Mouse (Mus musculus) hindbrain, embryonic 13.5 days (tissue): Measurements from ENCODE around the gene Creb3l1. TPM values are rescaled to one million over a fixed set of nuclear protein-coding genes. Genes with fewer than 3 reads are reported as not detected.

Experiments used
- ATAC-seq: fragments of 200-750 bp; cut with Nextera tagmentation; 2 replicates; pipeline ENCODE4 v1.8.0; 2017; ENCODE audit warnings: moderate TSS enrichment; ENCODE audit not compliant: low FRiP score
- H3K27ac ChIP-seq: fragments of 300-500 bp; sonication (generic); 2 replicates; pipeline ENCODE4 v1.5.1; 2015; ENCODE audit warnings: inconsistent platforms, mild to moderate bottlenecking, moderate library complexity
- H3K27me3 ChIP-seq: fragments of 300-500 bp; sonication (generic); 2 replicates; pipeline ENCODE4 v1.6.1; 2015; ENCODE audit warnings: mild to moderate bottlenecking, inconsistent platforms
- H3K36me3 ChIP-seq: fragments of 300-500 bp; sonication (generic); 2 replicates; pipeline ENCODE4 v1.6.1; 2015; ENCODE audit warnings: mild to moderate bottlenecking, inconsistent platforms
- H3K4me1 ChIP-seq: fragments of 300-500 bp; sonication (generic); replicated peaks from 2 replicates; pipeline ENCODE4 v1.6.1; 2015; ENCODE audit warnings: inconsistent platforms
- H3K4me2 ChIP-seq: fragments of 300-500 bp; sonication (generic); 2 replicates; pipeline ENCODE4 v1.6.1; 2015; ENCODE audit warnings: inconsistent platforms, mild to moderate bottlenecking, moderate library complexity
- H3K4me3 ChIP-seq: fragments of 300-500 bp; sonication (generic); 2 replicates; pipeline ENCODE4 v1.5.1; 2015; ENCODE audit warnings: mild to moderate bottlenecking, inconsistent platforms
- H3K9ac ChIP-seq: fragments of 300-500 bp; sonication (generic); 2 replicates; pipeline ENCODE4 v1.6.1; 2015; ENCODE audit warnings: mild to moderate bottlenecking, inconsistent platforms
- H3K9me3 ChIP-seq: fragments of 300-500 bp; sonication (generic); 2 replicates; pipeline ENCODE4 v1.6.1; 2016; ENCODE audit warnings: inconsistent platforms
- WGBS: fragments of 180-500 bp; shearing (Covaris S2); methylation state at CpG from one replicate; pipeline ENCODE4 v1.1.7; 2015; 5-methylcytosine and 5-hydroxymethylcytosine counted together
- polyA plus RNA-seq: library from polyadenylated mRNA; unstranded; fragments of >200 nt; fragmentation: Nextera tagmentation; extraction: Ambion mirVana; gene quantifications from 2 replicates; pipeline ENCODE4 v1.2.1, GENCODE M21; 2015

The Creb3l1 gene
- polyA plus RNA-seq, 1 experiment from 2014 or later: 1.3 TPM

DNA sequence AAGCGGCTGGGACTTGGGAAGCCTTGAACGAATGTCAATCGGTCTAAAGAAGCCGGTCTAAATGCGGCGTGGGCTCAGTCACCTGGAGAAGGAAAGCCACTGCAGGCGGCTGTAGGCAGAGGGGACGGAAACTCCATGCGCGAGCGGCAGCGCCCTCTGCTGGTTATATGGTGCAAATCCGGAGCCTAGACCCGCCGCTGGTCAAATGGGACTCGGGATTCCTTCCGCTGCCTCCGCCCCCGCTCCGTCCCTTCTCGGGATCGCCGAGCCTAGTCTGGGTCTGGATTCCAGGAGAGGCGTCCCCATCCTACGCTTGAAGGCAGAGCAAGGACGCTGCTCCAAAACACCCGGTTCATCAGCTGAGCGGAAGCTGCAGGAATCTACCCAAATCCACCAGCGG, 34.2 kb upstream of the Creb3l1 start:
- H3K4me2 ChIP-seq: peak overlapping the region; percentile 94
- no peaks in the 10 kb centered on the region for H3K36me3 ChIP-seq
- H3K27me3 ChIP-seq: peaks cover 58% of the 10 kb centered on the region
- peak overlapping the region; percentile 93; the same call in 1 of the 2 replicates for H3K27ac ChIP-seq
- peaks cover 23% of the 10 kb centered on the region for H3K4me1 ChIP-seq
- 0% methylated on average over 29 of the region's 29 CpGs for WGBS
- no peaks in the 10 kb centered on the region for H3K9me3 ChIP-seq
- ATAC-seq: peak; percentile 62
- H3K9ac ChIP-seq: peak overlapping the region; percentile 90
- H3K4me3 ChIP-seq: peak overlapping the region; percentile 73

DNA sequence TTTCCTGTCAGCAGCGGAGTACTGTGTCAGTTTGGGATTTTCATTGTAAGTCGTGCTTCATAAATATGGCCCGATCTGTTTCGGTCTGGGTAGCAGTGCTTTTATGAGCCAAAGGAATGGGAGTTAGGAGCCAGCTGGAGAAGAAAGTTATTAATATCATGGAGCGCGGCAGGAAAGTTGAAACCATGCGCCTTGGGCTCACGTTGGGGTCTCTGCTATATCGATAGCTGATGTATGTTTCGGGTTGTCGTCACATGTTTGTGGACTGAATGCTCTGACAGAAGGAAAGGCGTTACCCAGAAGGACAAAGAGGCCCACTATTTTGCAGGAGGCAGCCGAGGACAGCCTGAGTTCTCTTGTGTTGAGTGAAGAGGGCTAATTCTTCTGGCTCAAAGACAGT, 32.5 kb upstream of the Creb3l1 start:
- Histone ChIP-seq H3K9ac (no peak overlapping the region), H3K9me3 (no peaks in the 10 kb centered on the region), H3K4me1 (peaks cover 23% of the 10 kb centered on the region), H3K4me3 (no peak overlapping the region), H3K36me3 (no peaks in the 10 kb centered on the region), H3K27ac (no peak overlapping the region), H3K4me2 (no peak overlapping the region), H3K27me3 (peaks cover 68% of the 10 kb centered on the region)
- 79% methylated on average over 13 of the region's 13 CpGs for WGBS
- ATAC-seq: no peak

DNA sequence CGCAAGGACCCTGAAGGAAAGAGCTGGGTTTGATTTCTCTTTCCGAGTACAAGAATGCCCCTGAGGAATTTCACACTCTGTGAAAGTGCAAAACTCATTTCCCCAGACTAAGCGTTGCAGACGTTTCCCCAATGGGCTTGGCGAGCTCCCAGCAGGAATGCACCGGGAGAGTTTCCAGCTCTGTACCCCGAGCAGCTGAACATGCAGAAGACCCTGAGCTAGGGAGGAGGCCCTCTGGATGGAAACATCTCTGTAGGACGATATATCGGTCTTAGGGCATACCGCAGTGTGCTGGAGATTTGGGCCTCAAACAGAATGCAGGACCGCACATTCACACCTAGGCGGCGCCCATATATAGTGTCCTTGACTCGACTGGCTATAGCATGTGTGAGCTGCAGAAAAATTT, 31.5 kb upstream of the Creb3l1 start:
- 3% methylated on average over 14 of the region's 14 CpGs for WGBS
- H3K36me3 ChIP-seq: no peaks in the 10 kb centered on the region
- H3K27ac ChIP-seq: peak overlapping the region; percentile 35; the same call in 1 of the 2 replicates
- ATAC-seq: no peak
- peaks cover 62% of the 10 kb centered on the region for H3K27me3 ChIP-seq
- H3K4me2 ChIP-seq: peak overlapping the region; percentile 71
- H3K4me3 ChIP-seq: peak overlapping the region; percentile 37
- peak overlapping the region; percentile 60; the same call in 1 of the 2 replicates for H3K9ac ChIP-seq
- H3K4me1 ChIP-seq: peaks cover 23% of the 10 kb centered on the region
- H3K9me3 ChIP-seq: no peaks in the 10 kb centered on the region

DNA sequence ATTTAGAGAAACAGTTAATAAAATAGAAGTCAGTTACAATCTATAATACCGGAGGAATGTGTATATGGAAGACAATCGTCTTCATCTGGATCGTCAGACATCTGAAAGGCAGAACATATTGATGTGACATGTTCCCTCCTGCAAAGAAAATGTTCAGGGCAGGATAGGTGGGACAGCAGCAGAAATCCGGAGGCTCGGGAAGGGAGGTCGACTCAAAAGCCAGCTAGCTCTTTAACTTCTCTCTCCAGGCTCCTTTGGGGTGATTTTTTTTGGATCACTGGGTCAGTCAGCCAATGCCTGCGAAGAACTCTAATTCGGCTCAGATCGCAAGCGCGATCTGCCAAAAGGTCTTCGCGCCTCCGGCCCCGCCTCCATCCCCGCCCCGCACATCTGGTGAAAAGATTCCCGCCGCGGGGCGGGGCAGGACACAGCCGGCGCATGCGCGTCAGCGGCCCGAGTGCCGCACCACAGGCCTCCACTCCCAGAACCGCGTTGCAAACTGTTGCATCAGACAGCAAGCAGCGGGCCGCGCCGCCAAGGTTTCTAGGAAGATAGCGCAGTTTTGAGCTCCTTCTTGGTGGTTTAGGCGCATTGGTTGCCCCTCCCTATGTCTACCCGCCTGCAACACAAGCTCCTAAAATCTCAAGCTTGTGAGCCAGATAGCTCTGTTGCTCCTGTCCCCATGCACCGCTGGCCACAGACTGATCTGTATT, 31.0 kb upstream of the Creb3l1 start:
- Histone ChIP-seq H3K9ac (peak overlapping the region; percentile 60; the same call in 1 of the 2 replicates), H3K4me3 (peak overlapping the region; percentile 37), H3K9me3 (no peaks in the 10 kb centered on the region), H3K4me1 (peaks cover 22% of the 10 kb centered on the region), H3K36me3 (no peaks in the 10 kb centered on the region), H3K27me3 (peaks cover 57% of the 10 kb centered on the region), H3K27ac (peak overlapping the region; percentile 35; the same call in 1 of the 2 replicates), H3K4me2 (peak overlapping the region; percentile 71)
- WGBS: 4% methylated on average over 38 of the region's 38 CpGs
- no peak for ATAC-seq

DNA sequence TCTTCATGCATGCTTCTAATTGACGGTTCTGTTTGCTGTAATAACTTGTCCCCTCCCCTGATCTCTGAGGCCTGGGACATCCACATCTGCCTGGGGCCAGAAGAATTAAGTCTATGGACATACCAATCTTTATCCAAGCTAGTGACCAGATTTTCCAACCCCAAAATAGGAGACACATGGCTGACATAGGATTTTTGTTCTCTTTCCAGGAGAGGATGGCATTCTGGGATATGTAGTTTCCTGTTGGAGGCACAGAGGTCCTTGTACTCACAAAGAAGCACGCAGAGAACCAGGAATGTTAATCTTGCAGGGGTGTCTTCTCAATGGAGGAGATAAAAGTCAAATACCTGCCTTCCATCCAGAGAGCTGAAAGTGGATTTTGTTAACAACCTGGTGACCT, 28.5 kb upstream of the Creb3l1 start:
- WGBS: 57% methylated on average over 2 of the region's 2 CpGs
- no peak for ATAC-seq
- no peak overlapping the region for H3K4me3 ChIP-seq
- peaks cover 60% of the 10 kb centered on the region for H3K27me3 ChIP-seq
- no peak overlapping the region for H3K9ac ChIP-seq
- peaks cover 11% of the 10 kb centered on the region for H3K4me1 ChIP-seq
- H3K9me3 ChIP-seq: no peaks in the 10 kb centered on the region
- H3K4me2 ChIP-seq: no peak overlapping the region
- no peaks in the 10 kb centered on the region for H3K36me3 ChIP-seq
- H3K27ac ChIP-seq: no peak overlapping the region

DNA sequence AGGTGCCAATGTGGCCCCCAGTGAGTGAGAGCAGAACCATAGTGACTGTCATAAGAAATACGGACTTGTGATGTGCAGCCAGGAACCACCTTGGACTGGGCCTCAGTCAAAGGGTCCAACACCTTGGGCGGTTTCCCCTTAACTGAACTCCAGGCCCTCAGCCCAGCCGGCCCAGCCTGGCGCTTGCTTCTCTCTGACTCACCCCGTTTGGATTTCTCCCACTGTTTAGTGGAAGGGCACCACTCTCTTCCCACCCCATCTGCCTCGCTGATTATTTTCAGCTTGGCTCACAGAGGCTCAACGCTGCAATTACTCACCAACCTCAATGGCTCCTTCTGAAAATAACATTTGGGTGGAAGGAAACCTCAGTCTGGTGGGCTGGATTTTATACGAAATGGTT, 27.9 kb upstream of the Creb3l1 start:
- WGBS: 79% methylated on average over 8 of the region's 8 CpGs
- no peaks in the 10 kb centered on the region for H3K9me3 ChIP-seq

DNA sequence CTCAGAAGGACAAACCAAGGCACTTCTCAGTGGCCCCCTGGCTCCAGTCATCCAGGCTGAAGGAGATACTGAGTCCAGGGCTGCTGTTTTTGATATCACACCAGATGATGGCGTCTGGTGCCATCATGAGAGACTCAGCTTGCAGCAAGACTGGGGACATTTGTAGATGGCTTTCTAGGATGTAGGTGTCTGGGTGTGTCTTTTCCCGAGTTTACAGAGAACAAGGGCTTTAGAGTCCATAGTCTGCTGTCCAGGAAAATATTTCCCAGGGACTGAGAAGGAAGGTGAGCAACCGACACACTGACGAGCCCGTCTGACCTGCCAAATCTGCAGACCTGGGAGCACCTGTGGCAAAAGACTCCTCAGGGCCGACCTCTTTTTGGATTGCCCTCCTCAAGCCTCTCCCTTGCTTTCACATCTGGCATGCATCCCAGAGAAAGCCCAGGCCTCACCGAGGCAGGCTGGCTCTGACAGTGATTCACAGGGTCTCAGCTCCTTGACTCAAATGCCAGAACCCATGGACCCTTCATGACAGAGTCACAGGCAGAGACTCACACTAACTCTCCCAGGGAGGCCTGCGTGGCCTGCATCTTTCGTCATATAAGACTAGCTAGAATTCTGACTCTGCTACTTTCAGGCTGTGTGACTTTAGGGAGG, 23.9 kb upstream of the Creb3l1 start:
- Histone ChIP-seq H3K4me2 (no peak overlapping the region), H3K27me3 (peaks cover 22% of the 10 kb centered on the region), H3K27ac (no peak overlapping the region), H3K4me3 (no peak overlapping the region), H3K4me1 (no peaks in the 10 kb centered on the region; the same call in 1 of the 2 replicates), H3K9ac (no peak overlapping the region), H3K9me3 (no peaks in the 10 kb centered on the region), H3K36me3 (no peaks in the 10 kb centered on the region)
- WGBS: 78% methylated on average over 9 of the region's 9 CpGs
- no peak for ATAC-seq

More for the DNA sequence above, 27.9 kb upstream of the Creb3l1 start:
- no peak for ATAC-seq
- Histone ChIP-seq H3K36me3 (no peaks in the 10 kb centered on the region), H3K27me3 (peaks cover 58% of the 10 kb centered on the region), H3K4me2 (no peak overlapping the region), H3K9ac (no peak overlapping the region), H3K4me3 (no peak overlapping the region), H3K4me1 (peaks cover 11% of the 10 kb centered on the region), H3K27ac (no peak overlapping the region)

DNA sequence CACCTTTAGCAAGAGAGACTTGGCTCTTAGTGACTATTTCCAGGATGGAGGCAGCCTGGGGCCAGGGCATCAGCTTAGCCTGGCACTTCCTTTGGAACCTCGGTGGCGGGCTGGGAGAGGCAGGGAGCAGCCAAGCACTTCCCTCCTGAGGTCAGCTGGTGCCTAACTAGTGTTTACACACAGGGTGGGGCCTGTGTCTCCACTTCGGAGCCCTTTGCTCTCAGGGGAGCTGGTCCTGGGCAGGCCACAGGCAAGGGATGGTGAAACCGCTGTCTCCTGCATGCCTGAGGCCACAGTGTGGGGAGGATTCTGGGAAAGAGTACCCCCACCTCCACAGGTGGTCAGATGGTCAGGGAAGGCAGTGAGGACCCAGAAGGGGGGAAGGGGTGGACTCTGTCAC, 23.3 kb upstream of the Creb3l1 start:
- WGBS: 36% methylated on average over 4 of the region's 4 CpGs
- ATAC-seq: no peak

DNA sequence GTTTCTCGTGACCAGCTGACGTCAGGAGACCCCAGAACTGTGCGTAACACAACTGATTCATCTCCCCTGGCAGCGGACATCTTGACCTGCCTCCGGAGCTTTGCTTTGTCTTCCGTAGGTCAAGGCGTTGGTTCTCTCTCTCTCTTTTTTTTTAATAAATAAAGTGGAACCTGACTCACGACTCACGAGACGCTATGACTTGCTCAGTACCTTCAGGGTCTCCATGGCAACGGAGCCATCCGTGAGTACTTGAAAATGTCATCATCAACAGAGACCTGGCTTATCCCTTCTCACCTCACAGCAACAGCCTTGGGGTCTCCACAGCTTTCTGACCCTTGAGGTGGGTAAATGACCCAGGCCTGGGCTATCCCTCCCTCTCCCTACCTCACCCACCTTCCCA, 19.0 kb upstream of the Creb3l1 start:
- Histone ChIP-seq H3K27ac (no peak overlapping the region), H3K9ac (no peak overlapping the region), H3K36me3 (no peaks in the 10 kb centered on the region), H3K27me3 (0 out of 2 replicates have a peak, but pooled peaks cover 3% of the 10 kb centered on the region), H3K9me3 (no peaks in the 10 kb centered on the region), H3K4me2 (no peak overlapping the region), H3K4me3 (no peak overlapping the region), H3K4me1 (no peaks in the 10 kb centered on the region; the same call in 1 of the 2 replicates)
- no peak for ATAC-seq
- WGBS: 80% methylated on average over 12 of the region's 12 CpGs

More for the DNA sequence above, 23.3 kb upstream of the Creb3l1 start:
- H3K4me3 ChIP-seq: no peak overlapping the region
- peaks cover 17% of the 10 kb centered on the region for H3K27me3 ChIP-seq
- no peak overlapping the region for H3K4me2 ChIP-seq
- H3K9me3 ChIP-seq: no peaks in the 10 kb centered on the region
- H3K36me3 ChIP-seq: no peaks in the 10 kb centered on the region
- H3K4me1 ChIP-seq: no peaks in the 10 kb centered on the region; the same call in 1 of the 2 replicates
- H3K27ac ChIP-seq: no peak overlapping the region
- H3K9ac ChIP-seq: no peak overlapping the region

DNA sequence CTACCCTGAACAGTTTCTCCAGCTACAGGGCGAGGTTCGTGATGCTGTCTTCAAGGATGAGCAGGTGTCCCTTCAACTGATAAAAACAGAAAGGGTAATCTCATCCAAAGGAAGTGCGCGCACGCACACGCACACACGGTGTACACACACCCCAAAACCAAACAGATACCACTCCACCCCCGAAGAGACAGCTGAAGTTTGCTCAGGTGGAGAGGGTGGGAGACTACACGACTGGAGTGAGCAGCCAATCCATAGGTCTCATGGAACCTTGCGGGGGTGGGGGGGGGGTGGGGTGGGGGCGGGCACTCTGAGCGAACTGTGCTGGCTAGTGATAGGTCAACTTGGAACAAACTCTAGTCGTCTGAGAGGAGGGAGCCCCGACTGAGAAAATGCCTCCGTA, 17.2 kb upstream of the Creb3l1 start:
- Histone ChIP-seq H3K4me1 (no peaks in the 10 kb centered on the region; the same call in 1 of the 2 replicates), H3K4me2 (no peak overlapping the region), H3K36me3 (no peaks in the 10 kb centered on the region), H3K9me3 (no peaks in the 10 kb centered on the region), H3K27ac (no peak overlapping the region), H3K27me3 (no peaks in the 10 kb centered on the region), H3K4me3 (no peak overlapping the region), H3K9ac (no peak overlapping the region)
- 81% methylated on average over 15 of the region's 15 CpGs for WGBS
- no peak for ATAC-seq

DNA sequence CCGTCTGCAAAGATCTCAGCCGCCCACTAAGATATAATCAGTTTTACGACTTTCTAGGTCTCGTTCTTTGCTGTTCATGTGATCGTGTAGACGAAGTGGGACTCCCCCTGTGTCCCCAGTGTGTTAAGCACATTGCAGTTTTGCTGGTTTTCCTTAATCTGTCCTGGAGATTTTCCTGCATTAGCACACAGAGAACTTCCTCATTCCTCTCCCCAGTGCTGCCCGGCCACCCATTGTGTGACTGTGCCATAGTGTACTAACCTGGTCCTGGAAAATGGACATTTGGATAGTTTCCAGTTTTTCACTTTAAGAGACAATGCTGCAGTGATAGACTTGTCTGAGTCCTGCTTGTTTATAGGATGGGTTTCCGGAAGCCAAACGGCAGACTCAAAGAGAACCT, 10.0 kb upstream of the Creb3l1 start:
- ATAC-seq: no peak
- Histone ChIP-seq H3K4me3 (no peak overlapping the region), H3K4me2 (no peak overlapping the region), H3K36me3 (no peaks in the 10 kb centered on the region), H3K27ac (no peak overlapping the region), H3K4me1 (peaks cover 7% of the 10 kb centered on the region; the same call in 1 of the 2 replicates), H3K27me3 (no peaks in the 10 kb centered on the region), H3K9me3 (no peaks in the 10 kb centered on the region), H3K9ac (no peak overlapping the region)
- WGBS: 86% methylated on average over 9 of the region's 9 CpGs

DNA sequence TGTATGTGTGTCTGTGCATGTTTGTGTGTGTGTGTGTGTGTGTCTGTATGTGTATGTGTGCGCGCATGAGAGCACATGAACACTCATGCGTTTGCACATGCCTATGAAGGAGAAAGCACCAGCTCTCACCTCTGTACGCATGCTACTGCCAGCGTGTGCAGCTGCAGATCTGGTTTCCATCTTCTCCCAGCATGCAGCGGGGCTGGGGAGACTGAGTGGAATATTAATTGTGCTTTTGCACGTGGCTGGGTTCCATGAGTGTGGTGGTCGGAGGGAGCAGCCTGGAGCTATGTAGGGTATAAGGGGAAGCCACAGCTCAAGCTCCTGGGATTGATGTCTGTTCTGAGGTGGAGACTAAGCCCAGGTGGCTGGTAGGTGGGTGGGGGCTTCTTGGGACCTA, 6.3 kb upstream of the Creb3l1 start:
- 53% methylated on average over 8 of the region's 8 CpGs for WGBS
- peak; percentile 71 for ATAC-seq
- no peak overlapping the region for H3K27ac ChIP-seq

More for the DNA sequence above, 6.3 kb upstream of the Creb3l1 start:
- peaks cover 7% of the 10 kb centered on the region; the same call in 1 of the 2 replicates for H3K4me1 ChIP-seq
- H3K4me2 ChIP-seq: no peak overlapping the region
- no peaks in the 10 kb centered on the region for H3K9me3 ChIP-seq
- H3K4me3 ChIP-seq: no peak overlapping the region
- peaks cover 11% of the 10 kb centered on the region for H3K27me3 ChIP-seq
- no peaks in the 10 kb centered on the region for H3K36me3 ChIP-seq
- no peak overlapping the region for H3K9ac ChIP-seq
